Mouse (Mus musculus): ENCODE measurements around the gene Sik2. TPM values are rescaled to one million over a fixed set of nuclear protein-coding genes. Genes with fewer than 3 reads are reported as not detected.

The Sik2 gene
- polyA plus RNA-seq, 1 experiment from 2014 or later = 17.9 TPM

- Histone ChIP-seq H3K27ac (no peak overlapping the region), H3K4me3 (no peak overlapping the region), H3K4me2 (replicated peaks) (no peak overlapping the region), H3K4me1 (no peaks in the 10 kb centered on the region), H3K9ac (no peak overlapping the region), H3K36me3 (peaks cover 89% of the 10 kb centered on the region), H3K27me3 (no peaks in the 10 kb centered on the region), H3K9me3 (no peaks in the 10 kb centered on the region)
- 79% methylated on average over 3 of the region's 3 CpGs for WGBS
- ATAC-seq (ENCODE audit: low FRiP score, low read depth) = no peak
These were observed 131.4 kb downstream of the Sik2 start for GRCm38 (mm10) chr9:50877431-50877830.

- H3K4me1 ChIP-seq = no peaks in the 10 kb centered on the region
- peaks cover 86% of the 10 kb centered on the region for H3K36me3 ChIP-seq
- no peak overlapping the region for H3K9ac ChIP-seq
- H3K9me3 ChIP-seq = no peaks in the 10 kb centered on the region
- 87% methylated on average over 3 of the region's 3 CpGs for WGBS
- no peak overlapping the region for H3K4me2 ChIP-seq (replicated peaks)
- no peak overlapping the region for H3K4me3 ChIP-seq
- no peak for ATAC-seq (ENCODE audit: low FRiP score, low read depth)
- H3K27me3 ChIP-seq = no peaks in the 10 kb centered on the region
- H3K27ac ChIP-seq = no peak overlapping the region
These were observed 132.6 kb downstream of the Sik2 start for GRCm38 (mm10) chr9:50876287-50876686.

- ATAC-seq (ENCODE audit: low FRiP score, low read depth) = no peak
- Histone ChIP-seq H3K9ac (no peak overlapping the region), H3K4me1 (no peaks in the 10 kb centered on the region), H3K27ac (no peak overlapping the region), H3K27me3 (no peaks in the 10 kb centered on the region), H3K36me3 (peaks cover 90% of the 10 kb centered on the region), H3K4me3 (no peak overlapping the region), H3K4me2 (replicated peaks) (no peak overlapping the region), H3K9me3 (no peaks in the 10 kb centered on the region)
- 97% methylated on average over 4 of the region's 4 CpGs for WGBS
These were observed 133.4 kb downstream of the Sik2 start for GRCm38 (mm10) chr9:50875470-50875869.

GRCm38 (mm10) chr9:50874031-50874430 is 134.8 kb downstream of the Sik2 start:
- H3K4me3 ChIP-seq = no peak overlapping the region
- ATAC-seq (ENCODE audit: low FRiP score, low read depth) = no peak
- H3K27me3 ChIP-seq = no peaks in the 10 kb centered on the region
- no peak overlapping the region for H3K4me2 ChIP-seq (replicated peaks)
- H3K36me3 ChIP-seq = peaks cover 85% of the 10 kb centered on the region
- H3K4me1 ChIP-seq = no peaks in the 10 kb centered on the region
- WGBS = 92% methylated on average over 6 of the region's 6 CpGs
- H3K9ac ChIP-seq = no peak overlapping the region
- H3K27ac ChIP-seq = no peak overlapping the region
- H3K9me3 ChIP-seq = no peaks in the 10 kb centered on the region

- peaks cover 87% of the 10 kb centered on the region for H3K36me3 ChIP-seq
- H3K4me1 ChIP-seq = no peaks in the 10 kb centered on the region
- H3K27me3 ChIP-seq = no peaks in the 10 kb centered on the region
- H3K9me3 ChIP-seq = no peaks in the 10 kb centered on the region
- H3K4me3 ChIP-seq = no peak overlapping the region
- H3K27ac ChIP-seq = no peak overlapping the region
- no peak for ATAC-seq (ENCODE audit: low FRiP score, low read depth)
- no peak overlapping the region for H3K4me2 ChIP-seq (replicated peaks)
- WGBS = 88% methylated on average over 9 of the region's 9 CpGs
- H3K9ac ChIP-seq = no peak overlapping the region
These were observed 135.7 kb downstream of the Sik2 start for GRCm38 (mm10) chr9:50873210-50873609.

GRCm38 (mm10) chr9:50868182-50868581 is 140.7 kb downstream of the Sik2 start:
- H3K27ac ChIP-seq = no peak overlapping the region
- WGBS = 81% methylated on average over 2 of the region's 2 CpGs

GRCm38 (mm10) chr9:50867015-50867414 is 141.9 kb downstream of the Sik2 start:
- Histone ChIP-seq H3K4me3 (no peak overlapping the region), H3K4me2 (replicated peaks) (no peak overlapping the region), H3K36me3 (peaks cover 82% of the 10 kb centered on the region), H3K27ac (no peak overlapping the region), H3K9ac (no peak overlapping the region), H3K4me1 (no peaks in the 10 kb centered on the region), H3K27me3 (no peaks in the 10 kb centered on the region), H3K9me3 (no peaks in the 10 kb centered on the region)
- WGBS = 93% methylated on average over 6 of the region's 6 CpGs
- no peak for ATAC-seq (ENCODE audit: low FRiP score, low read depth)

More at GRCm38 (mm10) chr9:50868182-50868581, 140.7 kb downstream of the Sik2 start:
- no peak for ATAC-seq (ENCODE audit: low FRiP score, low read depth)
- no peak overlapping the region for H3K4me2 ChIP-seq (replicated peaks)
- H3K27me3 ChIP-seq = no peaks in the 10 kb centered on the region
- peaks cover 81% of the 10 kb centered on the region for H3K36me3 ChIP-seq
- no peak overlapping the region for H3K4me3 ChIP-seq
- H3K9me3 ChIP-seq = no peaks in the 10 kb centered on the region
- no peak overlapping the region for H3K9ac ChIP-seq
- H3K4me1 ChIP-seq = no peaks in the 10 kb centered on the region

GRCm38 (mm10) chr9:50865803-50866202 is 143.1 kb downstream of the Sik2 start:
- Histone ChIP-seq H3K9ac (no peak overlapping the region), H3K27me3 (no peaks in the 10 kb centered on the region), H3K27ac (no peak overlapping the region), H3K4me1 (no peaks in the 10 kb centered on the region), H3K4me2 (replicated peaks) (no peak overlapping the region), H3K9me3 (no peaks in the 10 kb centered on the region), H3K4me3 (no peak overlapping the region), H3K36me3 (peaks cover 89% of the 10 kb centered on the region)
- no peak for ATAC-seq (ENCODE audit: low FRiP score, low read depth)
- 82% methylated on average over 8 of the region's 8 CpGs for WGBS

- ATAC-seq (ENCODE audit: low FRiP score, low read depth) = no peak
These were observed 144.0 kb downstream of the Sik2 start for GRCm38 (mm10) chr9:50864877-50865276.

GRCm38 (mm10) chr9:50863824-50864223 is 145.0 kb downstream of the Sik2 start:
- Histone ChIP-seq H3K9ac (no peak overlapping the region), H3K9me3 (no peaks in the 10 kb centered on the region), H3K4me1 (no peaks in the 10 kb centered on the region), H3K4me2 (replicated peaks) (no peak overlapping the region), H3K4me3 (no peak overlapping the region), H3K27me3 (no peaks in the 10 kb centered on the region), H3K36me3 (peaks cover 94% of the 10 kb centered on the region), H3K27ac (no peak overlapping the region)
- no peak for ATAC-seq (ENCODE audit: low FRiP score, low read depth)
- 90% methylated on average over 4 of the region's 4 CpGs for WGBS

More at GRCm38 (mm10) chr9:50864877-50865276, 144.0 kb downstream of the Sik2 start:
- Histone ChIP-seq H3K4me2 (replicated peaks) (no peak overlapping the region), H3K9ac (no peak overlapping the region), H3K27ac (no peak overlapping the region), H3K36me3 (peaks cover 89% of the 10 kb centered on the region), H3K4me1 (no peaks in the 10 kb centered on the region), H3K4me3 (no peak overlapping the region), H3K27me3 (no peaks in the 10 kb centered on the region), H3K9me3 (no peaks in the 10 kb centered on the region)
- 81% methylated on average over 5 of the region's 5 CpGs for WGBS

- no peak overlapping the region for H3K4me3 ChIP-seq
- no peak overlapping the region for H3K27ac ChIP-seq
- peaks cover 71% of the 10 kb centered on the region for H3K36me3 ChIP-seq
- no peaks in the 10 kb centered on the region for H3K27me3 ChIP-seq
- no peak overlapping the region for H3K9ac ChIP-seq
- ATAC-seq (ENCODE audit: low FRiP score, low read depth) = no peak
- no peak overlapping the region for H3K4me2 ChIP-seq (replicated peaks)
- 92% methylated on average over 18 of the region's 18 CpGs for WGBS
- H3K9me3 ChIP-seq = no peaks in the 10 kb centered on the region
- H3K4me1 ChIP-seq = peaks cover 8% of the 10 kb centered on the region
These were observed 147.6 kb downstream of the Sik2 start for GRCm38 (mm10) chr9:50861119-50861839.

- Histone ChIP-seq H3K36me3 (peaks cover 49% of the 10 kb centered on the region), H3K4me1 (peaks cover 27% of the 10 kb centered on the region), H3K9me3 (no peaks in the 10 kb centered on the region), H3K27me3 (no peaks in the 10 kb centered on the region), H3K4me2 (replicated peaks) (no peak overlapping the region), H3K4me3 (no peak overlapping the region), H3K27ac (no peak overlapping the region), H3K9ac (no peak overlapping the region)
- no peak for ATAC-seq (ENCODE audit: low FRiP score, low read depth)
- WGBS = 87% methylated on average over 6 of the region's 6 CpGs
These were observed 150.2 kb downstream of the Sik2 start for GRCm38 (mm10) chr9:50858681-50859080.

GRCm38 (mm10) chr9:50857082-50857641 is 151.7 kb downstream of the Sik2 start:
- WGBS = under 1% methylated on average over 46 of the region's 46 CpGs
- Histone ChIP-seq H3K4me3 (peak overlapping the region; percentile 87), H3K4me2 (replicated peaks) (peak overlapping the region; percentile 75)

More at GRCm38 (mm10) chr9:50857082-50857641, 151.7 kb downstream of the Sik2 start:
- ATAC-seq (ENCODE audit: low FRiP score, low read depth) = peak; percentile 79
- peaks cover 35% of the 10 kb centered on the region for H3K36me3 ChIP-seq
- H3K9ac ChIP-seq = peak overlapping the region; percentile 85
- peak overlapping the region; percentile 92 for H3K27ac ChIP-seq
- H3K9me3 ChIP-seq = no peaks in the 10 kb centered on the region
- peaks cover 40% of the 10 kb centered on the region for H3K4me1 ChIP-seq
- H3K27me3 ChIP-seq = no peaks in the 10 kb centered on the region

Data from limb, embryonic 13.5 days (tissue).